Mouse (Mus musculus): ENCODE data around the gene Rabl6.

DNA sequence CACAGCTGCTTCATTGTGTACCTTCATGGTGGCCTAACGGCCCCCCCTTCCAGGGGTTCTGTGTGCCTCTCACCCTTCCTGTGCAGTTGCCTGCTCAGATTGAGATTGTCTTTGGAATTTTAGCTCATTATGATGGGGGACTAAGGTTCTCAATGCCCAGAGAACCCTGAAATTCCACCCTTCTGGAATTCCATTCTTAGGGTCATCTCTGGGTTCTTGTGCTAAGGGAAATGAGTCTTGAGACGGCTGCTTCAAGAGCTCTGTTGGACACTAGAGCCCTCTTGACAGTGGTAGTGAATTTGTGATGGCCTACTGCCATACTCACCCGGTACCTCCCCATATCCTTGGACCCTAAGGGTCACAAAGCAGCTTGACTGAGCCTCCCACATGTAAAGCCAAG lies 9.3 kb upstream of the Rabl6 start, which contains the start of gene Ccdc183:
- TF ChIP-seq EP300 (IDR thresholded peaks at IDR 0.05; ENCODE audit: low read length) = no peak
- no peak for TF ChIP-seq POLR2AphosphoS2 (IDR thresholded peaks at IDR 0.05; ENCODE audit: low read depth, low read length)
- no peak for TF ChIP-seq ZKSCAN1 (IDR thresholded peaks at IDR 0.05; ENCODE audit: borderline replicate concordance, low read depth, low read length)
- TF ChIP-seq SMC3 (IDR thresholded peaks at IDR 0.05; ENCODE audit: low read depth, low read length) = no peak

Measured in CH12.LX (cell line).